Mouse (Mus musculus) bone marrow, adult 2 months (tissue): ENCODE measurements around the gene Fkbp6.

Source experiments
- CTCF ChIP-seq: fragments of 200-500 bp; IDR thresholded peaks from 2 replicates; pipeline ENCODE4 v1.5.1; 2011; ENCODE audit warnings: low read length, control low read depth; ENCODE audit not compliant: control insufficient read depth, insufficient read depth
- POLR2A ChIP-seq: fragments of 200-500 bp; IDR thresholded peaks from 2 replicates; pipeline ENCODE4 v1.6.1; 2011; ENCODE audit warnings: low read depth, mild to moderate bottlenecking, control low read depth, low read length, borderline replicate concordance; ENCODE audit not compliant: control insufficient read depth

DNA sequence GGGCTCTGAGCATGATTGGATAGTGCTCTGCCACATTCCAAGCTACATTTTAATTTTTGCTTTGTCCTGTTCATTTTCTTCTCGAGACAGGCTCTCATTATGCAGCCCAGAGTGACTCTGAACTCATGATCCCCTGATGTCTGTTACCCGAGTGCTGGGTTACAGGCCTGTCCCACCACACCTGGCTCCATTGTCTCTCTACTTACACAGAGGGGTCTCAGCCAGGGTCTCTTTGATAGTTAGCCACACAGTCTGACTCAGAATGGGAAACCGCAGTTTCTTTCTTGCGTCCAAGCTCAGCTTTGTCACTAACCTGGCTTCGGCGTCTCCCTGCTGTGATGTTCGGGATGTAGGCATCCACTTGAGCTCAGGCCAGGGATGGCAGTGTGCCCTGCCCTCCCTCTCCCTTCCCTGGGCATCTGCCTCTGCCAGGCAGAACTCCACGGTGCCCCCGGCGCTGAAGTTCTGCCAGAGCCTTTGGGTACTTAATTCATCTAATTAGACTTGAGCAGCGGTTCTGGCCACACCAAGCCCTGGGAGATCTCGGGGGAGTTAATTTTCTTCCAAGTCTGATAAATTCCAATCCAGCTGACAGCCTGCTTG is 78.2 kb downstream of the Fkbp6 start:
- no peak for TF ChIP-seq CTCF
- no peak for TF ChIP-seq POLR2A
